Mouse (Mus musculus): Measurements from ENCODE around the gene Btaf1.

DNA sequence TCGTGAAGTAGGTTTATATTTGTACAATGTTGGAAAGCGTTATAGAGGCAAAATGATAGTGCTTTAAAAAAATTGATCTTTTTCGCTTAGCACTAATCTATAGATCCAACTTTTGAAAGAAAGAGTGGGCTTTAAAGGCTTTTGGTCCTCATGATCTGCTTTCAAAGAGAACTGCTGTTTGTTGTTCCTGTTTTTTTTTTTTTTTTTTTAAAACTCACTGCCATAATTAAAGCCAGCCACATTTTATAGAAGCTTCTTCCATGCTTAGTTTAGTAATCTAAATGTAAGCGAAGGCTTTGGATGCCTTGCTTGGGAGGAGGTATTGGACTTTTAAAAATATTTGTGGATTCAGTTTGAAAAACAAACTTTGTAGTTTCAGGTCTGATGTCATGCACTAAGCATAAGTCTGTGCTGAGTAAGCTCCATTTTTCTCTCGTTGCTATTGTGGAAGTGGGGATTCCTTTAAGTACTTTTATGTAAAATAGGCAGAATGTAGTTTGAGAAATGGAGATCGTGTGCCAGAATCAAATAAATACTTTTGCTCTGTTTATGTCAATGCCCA, 2.0 kb downstream of the Btaf1 start:
- TF ChIP-seq CTCF (IDR thresholded peaks at IDR 0.05; ENCODE audit: borderline replicate concordance, insufficient read depth, low read depth, low read length), result no peak
- no peak for TF ChIP-seq POLR2A (IDR thresholded peaks at IDR 0.05; ENCODE audit: borderline replicate concordance, insufficient read depth, low read length)
